Mouse (Mus musculus): ENCODE measurements at regions not wholly inside any gene's neighbourhood (a gene's known extent, or its start where the extent isn't known, plus 50 kb on each side); places are given as distances from the start of the nearest gene placed in this dataset.

DNA sequence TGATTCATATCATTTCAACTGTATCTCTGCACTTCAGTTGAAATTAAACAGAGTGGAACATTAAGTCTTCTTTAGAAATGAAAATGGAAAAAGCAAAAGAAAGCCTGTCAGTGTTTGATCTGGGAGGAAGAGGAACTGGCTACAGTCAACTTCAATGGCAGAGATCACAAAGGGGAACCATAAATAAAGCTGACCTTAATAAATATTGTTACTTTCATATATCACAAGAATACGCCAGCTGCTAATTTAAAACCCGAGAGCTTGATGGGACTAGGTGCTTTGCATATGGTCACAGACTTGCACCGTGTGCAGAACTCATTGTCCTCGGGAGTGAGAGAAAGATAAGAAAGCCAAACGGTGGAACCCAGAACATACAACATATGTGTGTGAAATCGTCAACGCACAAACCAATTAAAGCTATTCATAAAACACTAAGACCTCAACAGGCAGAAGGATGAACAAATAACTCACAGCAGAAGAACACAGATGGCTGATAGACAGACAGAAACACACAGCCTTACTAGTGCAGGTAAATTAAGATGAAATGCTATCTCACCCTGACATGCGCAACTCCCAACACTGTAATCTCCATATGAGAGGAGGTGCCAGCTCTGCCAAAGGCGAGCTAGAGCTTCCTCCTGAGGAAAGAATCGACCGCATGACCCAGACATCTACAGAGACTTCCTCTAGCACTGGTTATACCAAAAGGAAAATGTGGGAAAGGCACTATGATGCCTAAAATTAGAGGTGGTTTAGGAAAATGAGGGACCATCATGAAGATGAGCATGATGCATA is 189.9 kb downstream of the Hlx start:
- ATAC-seq (ENCODE audit: insufficient number of reproducible peaks, low FRiP score, low TSS enrichment): no peak

DNA sequence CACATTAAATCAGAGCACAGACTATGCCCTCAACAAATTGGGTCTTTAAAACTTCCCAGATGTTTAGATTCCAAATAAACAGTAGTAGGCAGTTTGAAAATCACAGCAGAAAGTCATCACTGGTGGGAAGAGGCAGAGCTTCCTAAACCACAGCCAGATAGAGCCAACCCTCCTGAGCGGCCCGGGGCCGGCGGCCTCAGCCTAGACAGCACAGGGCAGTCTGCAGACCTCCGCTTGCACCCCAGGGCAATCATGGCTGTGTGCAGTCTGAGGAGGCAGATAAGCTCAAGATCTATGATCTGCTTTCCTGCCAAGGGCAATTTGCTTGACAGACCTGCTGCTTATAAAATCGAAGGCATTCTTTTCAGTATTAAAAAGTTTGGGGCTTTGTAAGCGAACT is 192.6 kb downstream of the Hlx start:
- no peak for ATAC-seq (ENCODE audit: insufficient number of reproducible peaks, low FRiP score, low TSS enrichment)

DNA sequence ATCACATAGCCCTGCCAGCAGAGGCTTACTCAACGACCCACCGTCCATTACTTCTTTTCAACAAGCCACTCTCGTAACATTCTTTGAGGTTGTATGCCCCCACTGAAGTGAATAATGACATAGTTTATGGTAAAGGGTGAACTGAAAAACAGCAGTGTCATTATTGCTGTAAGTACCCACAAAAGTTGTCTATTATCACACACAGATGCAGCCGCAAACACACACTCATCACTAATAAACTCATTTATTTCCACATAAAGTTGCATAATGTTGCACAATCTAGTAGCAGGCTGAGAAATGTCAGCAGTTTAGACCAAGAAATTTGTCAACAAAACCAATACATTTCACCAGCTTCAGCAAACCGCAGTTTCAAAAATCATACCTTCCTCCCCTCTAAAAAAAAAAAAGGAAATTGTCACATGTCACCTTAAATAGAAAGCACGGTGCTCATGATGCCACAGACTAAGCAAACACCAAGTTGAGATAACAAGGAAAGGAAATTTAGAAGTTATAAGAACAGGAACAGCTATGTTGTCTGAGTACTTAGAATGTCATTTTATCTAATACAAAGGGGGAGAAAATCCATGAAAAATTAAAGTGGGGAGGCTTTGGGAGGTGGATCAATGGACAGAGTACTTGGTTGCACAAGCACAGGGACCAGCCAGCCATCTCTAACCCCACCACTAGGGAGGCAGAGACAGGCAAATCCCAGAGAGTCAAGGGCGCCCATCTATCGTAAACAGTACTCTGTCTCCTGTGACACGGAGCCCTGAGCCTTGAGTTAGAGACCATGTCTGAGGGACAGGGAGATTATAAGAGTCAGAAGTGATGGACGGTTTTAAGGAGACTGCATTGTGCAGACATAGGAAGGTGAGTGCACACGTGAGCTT is 195.9 kb downstream of the Hlx start:
- ATAC-seq (ENCODE audit: insufficient number of reproducible peaks, low FRiP score, low TSS enrichment): no peak

DNA sequence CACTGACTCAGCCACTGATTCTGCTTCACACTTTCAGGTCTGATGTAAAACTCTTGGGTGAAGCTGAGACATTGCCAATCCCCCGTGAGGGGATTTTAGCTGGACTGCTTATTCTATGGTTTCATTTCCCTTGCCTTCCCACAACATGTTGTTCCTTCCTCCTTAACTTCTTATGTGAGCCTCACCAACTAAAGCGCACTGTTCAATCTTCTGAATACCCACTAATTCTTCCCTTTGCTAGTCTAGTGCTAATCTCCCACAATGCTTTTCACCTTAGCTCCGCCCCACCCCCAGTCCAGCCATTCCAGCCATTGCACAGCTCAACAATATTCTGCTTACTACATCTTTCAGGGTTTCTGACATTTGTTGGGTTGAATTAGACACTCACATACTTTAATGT is 196.7 kb downstream of the Hlx start:
- no peak for ATAC-seq (ENCODE audit: insufficient number of reproducible peaks, low FRiP score, low TSS enrichment)

DNA sequence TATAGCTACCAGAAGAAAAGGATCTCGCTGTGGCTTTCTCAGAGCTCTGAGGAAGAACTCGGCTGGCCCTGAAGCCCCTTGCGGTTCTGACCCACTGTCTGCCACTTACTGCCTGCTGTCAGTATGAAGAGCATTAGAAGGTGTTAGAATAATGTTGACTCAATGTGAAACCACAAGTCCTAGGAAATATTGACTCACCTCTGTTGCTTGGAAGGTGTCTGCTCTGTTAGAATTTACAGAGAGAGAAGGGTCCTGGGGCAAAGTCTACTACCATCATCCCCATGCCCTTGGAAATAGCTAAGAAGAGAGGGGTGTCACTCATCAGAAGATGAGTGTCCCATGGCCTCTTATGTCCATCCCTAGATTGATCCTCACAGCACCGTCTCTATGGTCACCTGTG is 197.9 kb downstream of the Hlx start:
- no peak for ATAC-seq (ENCODE audit: insufficient number of reproducible peaks, low FRiP score, low TSS enrichment)

DNA sequence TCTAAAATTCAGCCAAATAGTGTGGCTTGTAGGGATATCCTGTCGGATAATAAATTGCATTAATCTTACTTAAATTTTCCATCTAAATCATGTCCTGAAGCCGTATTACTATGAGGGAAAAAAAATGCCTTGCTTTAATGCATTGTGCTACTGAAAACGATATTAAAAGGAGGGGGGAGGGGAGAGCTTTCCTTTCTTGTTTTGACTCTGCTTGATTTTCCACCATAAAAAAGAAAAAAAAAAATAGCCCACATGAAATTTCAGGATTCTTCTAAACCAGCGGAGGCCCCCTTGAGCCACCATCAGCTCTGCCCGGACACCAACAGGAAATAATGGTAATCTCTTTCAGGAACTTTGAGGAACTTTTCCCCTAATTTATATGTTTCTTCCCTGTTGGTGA is 198.5 kb downstream of the Hlx start:
- no peak for ATAC-seq (ENCODE audit: insufficient number of reproducible peaks, low FRiP score, low TSS enrichment)

DNA sequence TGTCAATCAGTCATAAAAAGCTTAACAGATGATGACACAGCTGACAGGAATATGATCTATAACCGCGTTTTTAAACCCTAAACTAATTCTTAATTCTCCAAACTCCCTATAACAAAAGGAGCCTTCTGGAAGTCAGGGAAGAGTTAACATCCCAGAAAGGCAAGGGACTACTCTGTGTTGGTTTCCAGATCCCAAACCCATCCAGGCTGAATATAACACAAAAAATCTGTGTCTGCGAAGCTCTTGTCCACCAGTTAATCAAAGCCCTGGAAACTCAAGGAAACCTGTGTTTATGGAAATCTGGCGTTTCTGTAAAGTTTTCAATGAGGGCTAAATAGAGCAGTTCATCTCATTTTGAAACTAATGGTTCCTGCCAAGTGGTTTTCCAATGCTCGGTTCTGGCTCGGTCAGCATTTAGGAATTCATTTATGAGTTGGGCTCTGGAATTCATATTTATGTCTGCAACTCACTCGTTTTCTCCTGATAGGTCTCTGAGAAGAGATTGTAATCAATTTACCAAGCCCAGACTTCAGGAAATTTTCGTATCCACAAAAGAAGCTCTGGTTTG is 199.8 kb downstream of the Hlx start:
- no peak for ATAC-seq (ENCODE audit: insufficient number of reproducible peaks, low FRiP score, low TSS enrichment)

DNA sequence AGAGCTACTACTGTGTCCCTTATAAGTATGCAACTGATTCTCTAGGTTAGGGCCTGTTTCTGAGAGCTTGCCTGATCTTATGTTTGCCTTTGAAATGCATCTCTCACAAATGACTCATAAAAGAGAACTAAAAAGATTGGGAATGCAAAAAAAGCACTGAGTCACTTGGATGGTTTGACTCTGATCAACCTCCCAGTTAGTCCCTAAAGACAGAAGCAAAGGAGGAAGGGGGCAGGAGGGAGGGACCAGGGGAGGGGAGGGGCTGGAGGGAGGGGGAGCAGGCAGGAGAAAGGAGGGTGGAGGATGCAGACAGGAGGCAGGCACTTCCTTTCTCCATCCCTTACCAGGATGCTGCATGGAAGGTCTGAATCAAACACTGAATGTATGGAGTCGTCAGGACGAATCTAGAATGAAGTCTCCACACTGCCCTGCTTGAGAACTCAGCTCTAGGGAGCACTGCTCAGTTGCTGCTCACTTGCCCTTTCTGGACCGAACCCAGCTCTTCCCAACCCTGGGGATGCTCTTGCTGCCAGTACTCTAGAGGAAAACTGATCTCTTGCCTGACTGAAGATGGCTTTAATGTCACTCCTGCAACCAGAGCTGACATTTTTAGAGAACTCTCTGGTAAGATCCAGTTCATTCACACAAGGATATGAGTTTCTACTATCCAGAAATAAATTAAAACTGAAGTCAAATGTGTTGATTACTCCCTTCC is 201.7 kb downstream of the Hlx start:
- ATAC-seq (ENCODE audit: insufficient number of reproducible peaks, low FRiP score, low TSS enrichment): no peak

DNA sequence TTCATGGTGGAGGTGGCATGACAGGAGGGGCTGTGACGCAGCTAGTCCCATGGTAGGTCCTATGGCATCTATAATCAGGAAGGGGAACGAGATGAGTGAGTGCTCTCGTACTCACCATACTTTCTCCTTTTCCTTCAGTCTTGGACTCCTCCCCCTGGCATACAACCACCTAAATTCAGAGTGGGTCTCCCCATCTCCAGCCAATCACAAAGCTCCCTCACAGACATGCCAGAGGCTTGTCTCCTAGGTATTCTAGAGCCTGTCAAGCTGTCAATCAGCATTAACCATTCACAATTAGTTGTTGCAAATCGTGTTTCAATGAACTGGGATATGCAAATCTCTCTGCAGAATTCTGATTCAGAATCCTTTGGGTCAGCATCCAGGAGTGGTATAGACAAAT is 206.7 kb downstream of the Hlx start:
- ATAC-seq (ENCODE audit: insufficient number of reproducible peaks, low FRiP score, low TSS enrichment): no peak

DNA sequence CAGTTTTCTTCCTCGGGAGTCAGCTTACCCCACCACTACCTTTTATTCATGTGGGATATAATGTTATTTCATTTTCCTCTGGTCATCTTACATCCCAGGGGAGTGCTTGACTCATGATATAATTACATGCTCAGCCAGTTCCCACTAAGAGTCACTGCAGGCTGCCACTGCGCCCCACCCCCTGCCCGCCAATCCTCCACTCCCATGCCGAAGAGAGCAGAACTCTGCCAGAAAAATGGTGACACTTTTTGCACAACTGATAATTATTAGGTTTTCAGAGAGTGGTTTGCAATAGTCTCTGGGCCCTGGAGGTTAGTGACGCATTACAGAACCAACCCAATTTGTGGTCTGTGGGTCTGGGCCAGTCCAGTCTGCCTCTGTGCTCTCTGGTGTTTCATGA is 212.9 kb downstream of the Hlx start:
- ATAC-seq (ENCODE audit: insufficient number of reproducible peaks, low FRiP score, low TSS enrichment): no peak

DNA sequence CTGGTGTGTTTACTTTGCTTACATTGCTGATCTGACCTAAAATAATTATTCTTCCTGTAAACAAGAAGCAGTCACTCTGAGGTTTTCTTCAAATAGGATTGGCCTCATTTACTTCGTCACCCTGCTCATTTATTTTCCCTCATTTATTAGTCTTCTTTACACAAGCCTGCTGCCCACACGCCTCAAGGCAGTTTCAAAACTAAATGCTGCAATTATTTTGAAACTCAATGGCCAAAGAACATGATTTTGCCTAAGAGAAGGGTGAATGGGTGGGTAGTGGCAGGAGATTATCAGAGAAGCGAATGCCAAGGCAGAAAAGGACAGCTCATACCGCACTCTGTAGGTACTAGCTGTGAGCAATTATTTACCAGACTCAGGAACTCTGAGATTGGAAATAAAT is 227.8 kb downstream of the Hlx start:
- ATAC-seq (ENCODE audit: insufficient number of reproducible peaks, low FRiP score, low TSS enrichment): no peak

DNA sequence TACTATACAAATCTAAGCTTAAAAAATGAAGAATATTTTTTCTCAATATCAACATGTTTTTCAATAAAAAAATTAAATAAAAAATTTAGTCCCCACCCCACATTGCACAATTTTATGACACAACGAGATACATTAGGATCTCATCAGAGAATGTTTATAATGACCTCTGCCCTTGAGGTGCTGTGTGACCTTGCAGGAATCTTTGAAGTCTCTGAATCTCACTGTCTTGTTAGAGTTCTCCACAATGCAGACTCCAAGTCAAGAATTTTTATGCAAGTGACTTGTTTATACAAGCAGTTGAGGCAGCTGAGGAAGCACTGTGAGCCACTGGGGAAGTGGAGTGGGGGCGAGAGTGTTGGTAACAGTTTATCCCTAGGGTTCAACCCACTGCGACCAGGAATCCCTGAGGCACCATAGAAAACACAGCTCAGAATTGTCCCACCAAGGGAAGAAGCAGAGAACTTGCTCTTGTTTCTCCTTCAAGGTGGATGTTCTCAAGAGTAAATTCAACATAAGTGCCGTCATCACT is 228.5 kb downstream of the Hlx start:
- no peak for ATAC-seq (ENCODE audit: insufficient number of reproducible peaks, low FRiP score, low TSS enrichment)

DNA sequence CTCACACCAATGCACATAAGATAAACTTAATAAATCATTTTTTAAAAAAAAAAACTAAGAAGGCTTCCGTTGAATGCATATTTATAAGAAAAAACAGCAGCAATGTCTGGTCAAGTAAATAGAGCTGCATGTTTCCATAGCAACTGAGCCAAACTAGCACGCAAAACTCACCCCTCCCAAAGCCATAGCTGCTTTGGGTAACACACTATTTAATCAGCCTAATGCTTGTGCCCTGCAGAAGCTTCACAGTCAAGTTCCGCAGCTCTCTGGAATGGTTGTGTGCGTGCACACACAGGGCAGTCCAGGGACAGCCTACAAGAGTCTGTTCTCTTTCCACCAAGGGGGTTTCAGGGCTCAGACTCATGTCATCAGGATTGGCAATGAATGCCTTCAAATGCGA is 231.7 kb downstream of the Hlx start:
- no peak for ATAC-seq (ENCODE audit: insufficient number of reproducible peaks, low FRiP score, low TSS enrichment)

DNA sequence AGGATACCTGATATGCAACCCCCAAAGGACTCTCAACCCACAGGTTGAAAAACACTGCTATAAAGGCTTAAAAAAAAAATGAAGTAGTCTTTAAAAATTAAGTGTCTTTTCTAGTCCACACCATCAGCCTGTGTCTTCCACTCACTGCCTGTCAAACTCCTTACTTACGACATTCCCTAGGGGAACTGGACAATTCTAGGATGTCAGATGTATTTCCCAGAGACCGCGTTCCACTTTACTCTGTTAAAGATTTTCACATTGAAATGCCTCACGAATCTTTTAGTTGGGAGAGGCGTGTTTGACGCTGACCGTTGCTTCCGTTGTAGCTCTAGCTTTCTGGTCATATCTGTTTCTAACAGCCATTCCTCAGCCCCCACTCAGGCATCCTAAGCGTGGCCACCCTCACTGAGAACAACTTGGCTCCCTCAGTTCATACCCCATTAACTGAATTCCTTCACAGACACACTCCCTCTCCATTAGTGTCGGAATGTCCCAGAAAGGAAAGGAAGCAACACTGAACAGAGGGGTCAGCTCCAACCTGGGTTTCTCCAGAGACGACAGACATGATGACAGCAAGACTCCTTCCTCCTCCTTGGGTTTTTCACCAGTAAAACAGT is 233.4 kb downstream of the Hlx start:
- ATAC-seq (ENCODE audit: insufficient number of reproducible peaks, low FRiP score, low TSS enrichment): no peak

DNA sequence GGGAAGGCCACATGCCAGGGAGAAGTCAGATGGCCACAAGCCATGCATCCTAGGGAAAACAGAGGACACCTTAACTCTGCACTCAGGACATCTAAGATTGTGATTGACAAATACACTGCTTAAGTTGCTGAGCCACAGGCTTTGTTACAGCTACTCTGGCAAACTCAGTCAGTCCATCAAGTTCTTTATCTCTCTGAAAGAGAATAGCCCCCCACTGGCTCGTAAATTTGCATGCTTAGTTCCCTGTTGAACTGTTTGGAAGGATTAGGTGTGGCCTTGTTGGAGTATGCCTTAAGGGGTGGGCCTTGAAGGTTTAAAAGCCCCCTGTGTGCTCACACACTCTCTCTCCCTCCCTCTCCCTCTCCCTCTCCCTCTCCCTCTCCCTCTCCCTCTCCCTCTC is 235.4 kb downstream of the Hlx start:
- ATAC-seq (ENCODE audit: insufficient number of reproducible peaks, low FRiP score, low TSS enrichment): no peak

DNA sequence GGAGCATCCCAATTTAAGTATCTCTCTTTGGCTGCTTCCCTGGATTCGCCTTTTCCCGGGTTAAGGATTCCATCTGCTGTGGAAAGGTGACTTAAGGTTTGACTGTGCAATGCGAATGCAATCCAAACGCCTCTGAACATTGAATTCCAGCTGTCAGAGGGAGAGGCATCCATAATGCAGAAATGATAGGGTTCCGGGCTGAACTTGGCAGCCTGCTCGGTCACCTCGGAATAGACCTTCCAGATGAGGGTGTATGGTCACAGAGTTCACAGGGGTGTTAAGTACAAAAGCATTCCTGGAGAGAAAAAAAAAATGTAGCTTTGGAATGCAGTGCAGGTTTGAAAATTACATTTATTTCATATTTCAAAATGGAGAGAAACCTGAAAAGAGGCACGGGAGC is 238.6 kb downstream of the Hlx start:
- ATAC-seq (ENCODE audit: insufficient number of reproducible peaks, low FRiP score, low TSS enrichment): no peak

DNA sequence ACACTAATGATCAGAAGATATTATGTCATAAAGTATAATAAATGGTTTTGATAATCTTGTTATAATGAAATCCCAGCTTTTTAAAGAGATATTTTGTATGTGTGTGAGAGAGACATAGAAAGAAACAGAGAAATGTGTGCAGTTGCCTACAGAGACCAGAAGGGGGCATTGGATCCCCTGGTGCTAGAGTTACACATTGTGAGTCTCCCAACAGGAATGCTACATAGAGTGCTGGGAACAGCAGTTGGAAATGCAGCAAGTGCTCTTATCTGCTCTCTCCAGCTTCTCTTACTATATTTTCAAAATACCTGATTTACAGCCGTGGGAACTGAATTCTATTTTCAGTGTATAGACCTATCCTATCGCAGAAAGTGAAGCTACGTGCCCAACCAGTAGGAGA is 240.3 kb downstream of the Hlx start:
- ATAC-seq (ENCODE audit: insufficient number of reproducible peaks, low FRiP score, low TSS enrichment): no peak

DNA sequence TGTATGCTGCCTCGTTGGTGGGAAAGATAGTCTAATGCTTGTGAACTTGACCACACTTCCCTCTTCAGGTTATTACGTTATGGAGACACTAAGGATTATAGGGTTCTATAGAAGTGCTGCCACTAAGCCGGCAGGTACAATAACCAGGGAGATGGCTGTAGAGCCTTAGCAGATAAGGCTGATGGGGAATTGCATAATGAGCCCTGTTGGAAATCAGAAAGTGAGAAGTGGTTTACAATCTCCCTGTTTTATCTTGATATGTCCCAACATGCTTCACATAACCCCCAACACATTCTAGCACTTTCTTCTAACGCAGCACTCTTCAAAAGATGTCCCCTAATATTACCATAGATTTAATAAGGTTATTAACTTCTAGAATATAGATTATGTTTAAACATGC is 241.2 kb downstream of the Hlx start:
- no peak for ATAC-seq (ENCODE audit: insufficient number of reproducible peaks, low FRiP score, low TSS enrichment)

DNA sequence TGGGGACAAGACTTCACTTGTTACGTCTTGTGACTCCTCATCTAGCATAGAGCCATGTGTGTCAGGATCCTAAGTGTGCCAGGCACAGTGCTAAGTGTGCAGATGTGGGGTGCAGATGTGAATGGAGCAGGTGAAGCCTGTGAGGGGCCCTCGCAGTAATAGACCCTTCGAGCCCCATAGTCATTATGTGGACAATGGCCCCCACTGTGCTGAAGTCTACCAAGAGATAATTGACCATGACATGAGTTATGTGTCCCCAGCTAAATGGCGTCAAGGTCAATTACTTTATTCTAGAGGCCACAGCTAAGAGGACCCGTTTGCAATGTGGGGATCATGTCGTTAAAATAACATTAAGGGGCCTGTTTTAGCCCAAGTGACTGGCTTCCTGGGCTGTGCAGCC is 245.0 kb downstream of the Hlx start:
- no peak for ATAC-seq (ENCODE audit: insufficient number of reproducible peaks, low FRiP score, low TSS enrichment)

DNA sequence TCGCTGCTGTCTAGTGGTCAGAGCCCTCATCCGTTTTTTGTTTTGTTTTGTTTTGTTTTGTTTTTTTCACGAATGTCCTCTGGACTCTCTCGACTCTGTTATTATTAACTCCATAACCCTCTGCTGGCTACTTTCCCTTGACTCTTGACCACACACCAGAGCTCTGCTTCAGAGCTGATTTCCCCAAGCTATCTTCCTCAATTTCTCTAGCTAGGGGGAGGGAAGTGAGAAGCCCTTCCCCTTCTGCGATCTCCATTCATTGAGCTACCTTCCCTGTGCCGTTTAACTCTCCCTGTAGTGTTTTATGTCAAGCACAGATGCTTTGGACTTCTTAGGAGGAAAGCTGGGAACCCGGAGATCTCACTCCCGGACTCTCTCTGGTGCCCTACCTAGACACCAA is 247.6 kb downstream of the Hlx start:
- ATAC-seq (ENCODE audit: insufficient number of reproducible peaks, low FRiP score, low TSS enrichment): no peak
